Mouse (Mus musculus): ENCODE results near the gene Gm13539. TPM values are rescaled to one million over a fixed set of nuclear protein-coding genes. Genes with fewer than 3 reads are reported as not detected.
"Not testable (repeated sequence)": the region's sequence is repeated elsewhere in the genome, so short reads cannot be mapped to it uniquely, and the experiment has no call there.

Gene Gm13539
- total RNA-seq (2021): not detected
- long read RNA-seq, experiment 1: 0 reads
- long read RNA-seq, experiment 2: 0 reads

- intact Hi-C loops (cut with DNase I): no loop called here
These were observed at the start of gene Gm13539 for GRCm38 (mm10) chr2:25781957-25782356. Gene Gm13539 (plus strand): TSS chr2:25782257.

GRCm38 (mm10) chr2:25733199-25733930, 48.7 kb upstream of the Gm13539 start:
- intact Hi-C loops (cut with DNase I): no loop called here
- no peak for DNase-seq (ENCODE audit: low spot score in 2 of 2)

More at GRCm38 (mm10) chr2:25781957-25782356, at the start of gene Gm13539:
- DNase-seq (ENCODE audit: low spot score in 2 of 2): no peak

GRCm38 (mm10) chr2:25736709-25737108, 45.3 kb upstream of the Gm13539 start, which contains the start of gene Obp2b:
Gene Obp2b (plus strand): TSS chr2:25737009.
- intact Hi-C loops (cut with DNase I): not testable (repeated sequence)

GRCm38 (mm10) chr2:25741671-25742070, 40.4 kb upstream of the Gm13539 start:
- no peak for DNase-seq (ENCODE audit: low spot score in 2 of 2)

More at GRCm38 (mm10) chr2:25736709-25737108, 45.3 kb upstream of the Gm13539 start, which contains the start of gene Obp2b:
- DNase-seq (ENCODE audit: low spot score in 2 of 2): not testable (repeated sequence)

GRCm38 (mm10) chr2:25754201-25754600, 27.9 kb upstream of the Gm13539 start:
- intact Hi-C loops (cut with DNase I): no loop called here
- no peak for DNase-seq (ENCODE audit: low spot score in 2 of 2)

More at GRCm38 (mm10) chr2:25741671-25742070, 40.4 kb upstream of the Gm13539 start:
- intact Hi-C loops (cut with DNase I): no loop called here

- intact Hi-C loops (cut with DNase I): no loop called here
- DNase-seq (ENCODE audit: low spot score in 2 of 2): no peak
These were observed 23.9 kb upstream of the Gm13539 start for GRCm38 (mm10) chr2:25758064-25758625.

GRCm38 (mm10) chr2:25765269-25765668, 16.8 kb upstream of the Gm13539 start, which contains the start of gene Lcn3:
Gene Lcn3 (plus strand): TSS chr2:25765569.
- DNase-seq (ENCODE audit: low spot score in 2 of 2): no peak
- intact Hi-C loops (cut with DNase I): no loop called here

- intact Hi-C loops (cut with DNase I): no loop called here
- DNase-seq (ENCODE audit: low spot score in 2 of 2): no peak
These were observed 14.3 kb upstream of the Gm13539 start for GRCm38 (mm10) chr2:25767764-25768163.

- DNase-seq (ENCODE audit: low spot score in 2 of 2): no peak
These were observed 8.6 kb upstream of the Gm13539 start for GRCm38 (mm10) chr2:25773507-25773906.

GRCm38 (mm10) chr2:25774640-25775039, 7.4 kb upstream of the Gm13539 start:
- no peak for DNase-seq (ENCODE audit: low spot score in 2 of 2)
- intact Hi-C loops (cut with DNase I): no loop called here

More at GRCm38 (mm10) chr2:25773507-25773906, 8.6 kb upstream of the Gm13539 start:
- intact Hi-C loops (cut with DNase I): no loop called here

- no peak for DNase-seq (ENCODE audit: low spot score in 2 of 2)
- intact Hi-C loops (cut with DNase I): no loop called here
These were observed 6.1 kb upstream of the Gm13539 start for GRCm38 (mm10) chr2:25775991-25776390.

- DNase-seq (ENCODE audit: low spot score in 2 of 2): no peak
- intact Hi-C loops (cut with DNase I): no loop called here
These were observed 5.3 kb upstream of the Gm13539 start, which contains the start of gene Lcn11 for GRCm38 (mm10) chr2:25776717-25777116. Gene Lcn11 (plus strand): TSS chr2:25777017.

- no peak for DNase-seq (ENCODE audit: low spot score in 2 of 2)
- intact Hi-C loops (cut with DNase I): no loop called here
These were observed 3.0 kb upstream of the Gm13539 start for GRCm38 (mm10) chr2:25779076-25779475.

GRCm38 (mm10) chr2:25780921-25781320, 1.1 kb upstream of the Gm13539 start:
- DNase-seq (ENCODE audit: low spot score in 2 of 2): no peak
- intact Hi-C loops (cut with DNase I): no loop called here

GRCm38 (mm10) chr2:25785573-25786322, 3.7 kb downstream of the Gm13539 start:
- no peak for DNase-seq (ENCODE audit: low spot score in 2 of 2)

GRCm38 (mm10) chr2:25789092-25789491, 7.0 kb downstream of the Gm13539 start:
- intact Hi-C loops (cut with DNase I): no loop called here
- DNase-seq (ENCODE audit: low spot score in 2 of 2): no peak

More at GRCm38 (mm10) chr2:25785573-25786322, 3.7 kb downstream of the Gm13539 start:
- intact Hi-C loops (cut with DNase I): no loop called here

GRCm38 (mm10) chr2:25797635-25798034, 15.6 kb downstream of the Gm13539 start:
- intact Hi-C loops (cut with DNase I): no loop called here
- no peak for DNase-seq (ENCODE audit: low spot score in 2 of 2)

- no peak for DNase-seq (ENCODE audit: low spot score in 2 of 2)
- intact Hi-C loops (cut with DNase I): no loop called here
These were observed 16.0 kb downstream of the Gm13539 start for GRCm38 (mm10) chr2:25798065-25798464.

GRCm38 (mm10) chr2:25811711-25812110, 29.7 kb downstream of the Gm13539 start:
- DNase-seq (ENCODE audit: low spot score in 2 of 2): no peak
- intact Hi-C loops (cut with DNase I): no loop called here

- intact Hi-C loops (cut with DNase I): no loop called here
- no peak for DNase-seq (ENCODE audit: low spot score in 2 of 2)
These were observed 31.3 kb downstream of the Gm13539 start for GRCm38 (mm10) chr2:25813364-25813763.

Data from left cerebral cortex, postnatal 14 days (tissue).